Mouse (Mus musculus) bone marrow, adult 2 months (tissue): ENCODE data around the gene Trim71.
"Not testable (repeated sequence)": the region's sequence is repeated elsewhere in the genome, so short reads cannot be mapped to it uniquely, and the experiment has no call there.

Experiments used
- CTCF ChIP-seq: fragments of 200-500 bp; IDR thresholded peaks from 2 replicates; pipeline ENCODE4 v1.5.1; 2011; ENCODE audit warnings: low read length, control low read depth; ENCODE audit not compliant: control insufficient read depth, insufficient read depth
- POLR2A ChIP-seq: fragments of 200-500 bp; IDR thresholded peaks from 2 replicates; pipeline ENCODE4 v1.6.1; 2011; ENCODE audit warnings: low read depth, mild to moderate bottlenecking, control low read depth, low read length, borderline replicate concordance; ENCODE audit not compliant: control insufficient read depth

GRCm38 (mm10) chr9:114520529-114520928 lies 43.6 kb downstream of the Trim71 start:
- not testable (repeated sequence) for TF ChIP-seq POLR2A, CTCF
